Mouse (Mus musculus) embryonic fibroblast, embryonic 13.5 days (primary cell): ENCODE data around the gene Prkd2.

ENCODE experiments used
- CTCF ChIP-seq: IDR thresholded peaks from 2 replicates; pipeline ENCODE4 v1.5.1; 2011; ENCODE audit warnings: mild to moderate bottlenecking, control low read depth, low read length, moderate library complexity, borderline replicate concordance; ENCODE audit not compliant: insufficient read depth
- POLR2A ChIP-seq: IDR thresholded peaks from 2 replicates; pipeline ENCODE4 v1.6.1; 2011; ENCODE audit warnings: low read depth, mild to moderate bottlenecking, control low read depth, low read length, moderate library complexity

- TF ChIP-seq CTCF (no peak), POLR2A (no peak)
These were observed 76.9 kb downstream of the Prkd2 start for GRCm38 (mm10) chr7:16919395-16920149.
